In genomic region chr16:8738542-8739514, GRCm38 (mm10) we compare ENCODE assay signal across 8 mouse cellular contexts. TPM values are rescaled to one million over a fixed set of nuclear protein-coding genes. Genes with fewer than 3 reads are reported as not detected.
DNase-seq lines count a peak whose midpoint lies in the region; ATAC-seq lines count a peak whose summit lies in the region.

No protein-coding gene starts in this region.

- 1% methylated on average over 86 of the region's 126 CpGs for WGBS in intestine, embryonic 16.5 days
- WGBS in midbrain, embryonic 11.5 days = 3% methylated on average over 61 of the region's 126 CpGs

- H3K9ac ChIP-seq in intestine, embryonic 16.5 days (ENCODE audit: low read depth, low read length) = peak overlapping the region; percentile 96
- H3K9ac ChIP-seq in midbrain, embryonic 11.5 days (ENCODE audit: low read length) = peak overlapping the region; percentile 98

- H3K4me2 ChIP-seq in intestine, embryonic 16.5 days (ENCODE audit: low read depth, low read length) = peak overlapping the region; percentile 75
- H3K4me2 ChIP-seq in midbrain, embryonic 11.5 days = peak overlapping the region; percentile 64

- no peaks in the 10 kb centered on the region for H3K9me3 ChIP-seq in intestine, embryonic 16.5 days (ENCODE audit: control insufficient read depth, low read length)
- H3K9me3 ChIP-seq in midbrain, embryonic 11.5 days (ENCODE audit: control insufficient read depth, low read length) = no peaks in the 10 kb centered on the region

- ATAC-seq in intestine, embryonic 16.5 days = peak; percentile 93
- ATAC-seq in midbrain, embryonic 11.5 days (ENCODE audit: low FRiP score) = peak; percentile 95

- peak overlapping the region; percentile 96 for H3K27ac ChIP-seq in intestine, embryonic 16.5 days (ENCODE audit: low read length)
- H3K27ac ChIP-seq in midbrain, embryonic 11.5 days (ENCODE audit: low read depth, low read length) = peak overlapping the region; percentile 87

- H3K27me3 ChIP-seq in intestine, embryonic 16.5 days (replicated peaks; ENCODE audit: control insufficient read depth, insufficient read depth, low read length) = no peaks in the 10 kb centered on the region
- no peaks in the 10 kb centered on the region for H3K27me3 ChIP-seq in midbrain, embryonic 11.5 days (ENCODE audit: control insufficient read depth, insufficient read depth, low read length)

- intact Hi-C loops in left cerebral cortex, postnatal 4 days (cut with DNase I) = no loop called here

- H3K4me3 ChIP-seq in intestine, embryonic 16.5 days (ENCODE audit: low read length) = peak overlapping the region; percentile 98
- H3K4me3 ChIP-seq in midbrain, embryonic 11.5 days (ENCODE audit: low read depth, low read length) = peak overlapping the region; percentile 98

- no peaks in the 10 kb centered on the region for H3K36me3 ChIP-seq in intestine, embryonic 16.5 days (ENCODE audit: control insufficient read depth, insufficient read depth, low read length)
- H3K36me3 ChIP-seq in midbrain, embryonic 11.5 days (ENCODE audit: control insufficient read depth, insufficient read depth, low read length) = no peaks in the 10 kb centered on the region

- H3K4me1 ChIP-seq in intestine, embryonic 16.5 days (ENCODE audit: control insufficient read depth, insufficient read depth, low read length) = peaks cover 25% of the 10 kb centered on the region
- peaks cover 26% of the 10 kb centered on the region for H3K4me1 ChIP-seq in midbrain, embryonic 11.5 days (ENCODE audit: control insufficient read depth, insufficient read depth, low read length)

- peak; percentile 80 for DNase-seq in adrenal gland, adult 8-10 months
- peak; percentile 75 for DNase-seq in embryo, embryonic 11.5 days (ENCODE audit: low read depth, low spot score)
- DNase-seq in gastrocnemius, postnatal 4 days (ENCODE audit: low spot score in 2 of 2) = peak; percentile 90 to 93
- DNase-seq in left cerebral cortex, postnatal 4 days = peak; percentile 92
- peak; percentile 96 for DNase-seq in midbrain, embryonic 11.5 days (ENCODE audit: low spot score, missing footprints)
- peak; percentile 91 for DNase-seq in right cerebral cortex, postnatal 4 days
- DNase-seq in yolk sac, embryonic 10.5 days (ENCODE audit: low spot score) = peak; percentile 89

RNA-seq across cellular contexts. Expression of gene Usp7, which starts 53.3 kb away (rescaled TPM):
- total RNA-seq in adrenal gland, adult 8-10 months (2022) = 100 to 1,000 TPM; 105 to 149 (median 127) TPM
- 10 to 100 TPM; 76.9 to 89.0 TPM for total RNA-seq in gastrocnemius, postnatal 4 days (2021)
- 16.1 and 19.1 TPM in 2 replicates for polyA plus RNA-seq in intestine, embryonic 16.5 days (2015; fragmentation: Nextera tagmentation; extraction: Ambion mirVana)
- 100 to 1,000 TPM; 184 to 190 TPM for total RNA-seq in left cerebral cortex, postnatal 4 days (2021)
- 35.7 and 41.0 TPM in 2 replicates for polyA plus RNA-seq in midbrain, embryonic 11.5 days (2014; fragmentation: Nextera tagmentation; extraction: Ambion mirVana)

RNA-seq across cellular contexts. Expression of gene Gm5767, which starts 58.3 kb away (rescaled TPM):
- not detected for total RNA-seq in adrenal gland, adult 8-10 months (2022)
- total RNA-seq in gastrocnemius, postnatal 4 days (2021) = under 1 TPM in 1 of 2 experiments, not detected in 1; 0.49 TPM
- polyA plus RNA-seq in intestine, embryonic 16.5 days (2015; fragmentation: Nextera tagmentation; extraction: Ambion mirVana) = not detected in 2 replicates
- total RNA-seq in left cerebral cortex, postnatal 4 days (2021) = not detected
- not detected in 2 replicates for polyA plus RNA-seq in midbrain, embryonic 11.5 days (2014; fragmentation: Nextera tagmentation; extraction: Ambion mirVana)

Comparison
In these comparisons a context has a peak if more than half of its experiments do, and no peak if none do; other contexts are left out.
1. Peak in every context shown above with its lines: DNase-seq, ATAC-seq, H3K4me3 ChIP-seq and H3K27ac ChIP-seq.